Mouse (Mus musculus) embryonic facial prominence, embryonic 12.5 days (tissue): ENCODE results near the gene Hist2h2ab. TPM values are rescaled to one million over a fixed set of nuclear protein-coding genes. Genes with fewer than 3 reads are reported as not detected.
"Not testable (repeated sequence)": the region's sequence is repeated elsewhere in the genome, so short reads cannot be mapped to it uniquely, and the experiment has no call there.

ENCODE experiments used
- ATAC-seq: fragments of 200-750 bp; cut with Nextera tagmentation; 2 replicates; pipeline ENCODE4 v1.8.0; 2017; ENCODE audit not compliant: insufficient number of reproducible peaks, insufficient read depth, low FRiP score, low TSS enrichment
- H3K27ac ChIP-seq: fragments of 300-500 bp; sonication (generic); 2 replicates; pipeline ENCODE4 v1.5.1; 2016; ENCODE audit warnings: mild to moderate bottlenecking
- H3K27me3 ChIP-seq: fragments of 300-500 bp; sonication (generic); 2 replicates; pipeline ENCODE4 v1.6.1; 2016; ENCODE audit warnings: mild to moderate bottlenecking, moderate library complexity
- H3K36me3 ChIP-seq: fragments of 300-500 bp; sonication (generic); 2 replicates; pipeline ENCODE4 v1.6.1; 2016; ENCODE audit warnings: mild to moderate bottlenecking
- H3K4me1 ChIP-seq: fragments of 300-500 bp; sonication (generic); 2 replicates; pipeline ENCODE4 v1.6.1; 2016
- H3K4me2 ChIP-seq: fragments of 300-500 bp; sonication (generic); replicated peaks from 2 replicates; pipeline ENCODE4 v1.6.1; 2016; ENCODE audit warnings: mild to moderate bottlenecking, moderate library complexity
- H3K4me3 ChIP-seq: fragments of 300-500 bp; sonication (generic); 2 replicates; pipeline ENCODE4 v1.5.1; 2016; ENCODE audit warnings: mild to moderate bottlenecking
- H3K9ac ChIP-seq: fragments of 300-500 bp; sonication (generic); 2 replicates; pipeline ENCODE4 v1.6.1; 2016; ENCODE audit warnings: mild to moderate bottlenecking, moderate library complexity
- H3K9me3 ChIP-seq: fragments of 300-500 bp; sonication (generic); 2 replicates; pipeline ENCODE4 v1.6.1; 2016; ENCODE audit warnings: mild to moderate bottlenecking, moderate library complexity
- WGBS: fragments of 180-500 bp; shearing (Covaris S2); methylation state at CpG from one replicate; pipeline ENCODE4 v1.1.7; 2016; 5-methylcytosine and 5-hydroxymethylcytosine counted together
- polyA plus RNA-seq: library from polyadenylated mRNA; unstranded; fragments of >200 nt; fragmentation: Nextera tagmentation; extraction: Ambion mirVana; gene quantifications from 2 replicates; pipeline ENCODE4 v1.2.1, GENCODE M21; 2016

The Hist2h2ab gene
- 1.5 and 1.6 TPM in 2 replicates for polyA plus RNA-seq

GRCm38 (mm10) chr3:96219661-96220130 is at the start of gene Hist2h2ab, which contains the start of gene Bola1:
Gene Hist2h2ab, plus strand, starts transcription at chr3:96219865.
Gene Bola1, minus strand, starts transcription at chr3:96219709.
- Histone ChIP-seq H3K36me3 (no peaks in the 10 kb centered on the region), H3K27me3 (no peaks in the 10 kb centered on the region), H3K9ac (peak within 1 kb of the TSS; percentile 89), H3K4me2 (peak within 1 kb of the TSS; percentile 57), H3K4me1 (peaks cover 18% of the 10 kb centered on the region), H3K4me3 (peak within 1 kb of the TSS; percentile 65), H3K9me3 (no peaks in the 10 kb centered on the region), H3K27ac (peak within 1 kb of the TSS; percentile 99)
- WGBS, result under 1% methylated on average over 37 of the region's 37 CpGs
- peak; percentile 69 for ATAC-seq

GRCm38 (mm10) chr3:96170276-96170675 is 49.4 kb upstream of the Hist2h2ab start:
- no peak overlapping the region for H3K27ac ChIP-seq
- WGBS, result 84% methylated on average over 4 of the region's 4 CpGs
- H3K36me3 ChIP-seq, result peaks cover 29% of the 10 kb centered on the region
- peaks cover 25% of the 10 kb centered on the region for H3K4me1 ChIP-seq
- no peak for ATAC-seq
- no peak overlapping the region for H3K4me3 ChIP-seq
- H3K9me3 ChIP-seq, result no peaks in the 10 kb centered on the region
- H3K9ac ChIP-seq, result peak overlapping the region; percentile 38; the same call in 1 of the 2 replicates
- no peaks in the 10 kb centered on the region for H3K27me3 ChIP-seq
- no peak overlapping the region for H3K4me2 ChIP-seq

GRCm38 (mm10) chr3:96170976-96171545 is 48.6 kb upstream of the Hist2h2ab start:
- ATAC-seq, result no peak
- Histone ChIP-seq H3K4me3 (peak overlapping the region; percentile 96), H3K36me3 (peaks cover 35% of the 10 kb centered on the region), H3K9me3 (no peaks in the 10 kb centered on the region), H3K27ac (peak overlapping the region; percentile 98; the same call in 1 of the 2 replicates), H3K4me2 (peak overlapping the region; percentile 92), H3K27me3 (no peaks in the 10 kb centered on the region), H3K4me1 (peaks cover 25% of the 10 kb centered on the region), H3K9ac (peak overlapping the region; percentile 88; the same call in 1 of the 2 replicates)
- WGBS, result 68% methylated on average over 10 of the region's 10 CpGs

DNA sequence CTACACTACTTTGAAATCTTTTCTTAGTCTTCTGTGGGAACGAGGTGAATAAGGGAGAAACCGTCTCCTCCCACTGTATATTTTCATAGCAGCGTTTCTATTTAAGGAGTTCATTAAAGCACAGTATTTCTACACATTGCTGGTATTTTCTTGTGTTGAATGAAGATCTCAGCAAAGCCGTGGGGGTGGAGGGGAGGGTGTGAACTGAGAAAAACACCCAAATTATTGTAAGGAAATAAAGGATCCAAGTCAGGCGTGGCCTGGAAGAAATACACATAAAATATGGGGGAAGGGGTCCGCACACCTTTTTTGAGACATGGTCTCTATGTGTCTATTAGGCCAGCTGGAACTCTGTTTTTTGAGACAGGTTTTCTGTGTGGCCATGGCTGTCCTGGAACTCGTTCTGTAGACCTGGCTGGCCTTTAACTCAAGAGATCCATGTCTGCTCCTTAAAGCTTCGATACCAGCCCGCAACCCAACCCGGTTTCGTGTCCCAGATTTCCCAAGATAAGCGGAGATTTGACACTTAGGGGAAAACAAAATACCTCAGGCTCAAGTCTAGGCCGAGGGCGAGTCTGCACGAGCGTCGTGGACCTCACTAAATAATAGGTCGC is 48.0 kb upstream of the Hist2h2ab start:
- Histone ChIP-seq H3K9me3 (no peaks in the 10 kb centered on the region), H3K4me1 (peaks cover 25% of the 10 kb centered on the region), H3K4me3 (peak overlapping the region; percentile 96), H3K9ac (peak overlapping the region; percentile 88), H3K4me2 (peak overlapping the region; percentile 92), H3K36me3 (peaks cover 41% of the 10 kb centered on the region), H3K27ac (peak overlapping the region; percentile 98), H3K27me3 (no peaks in the 10 kb centered on the region)
- 0 out of 2 replicates have a peak, but pooled peaks have one; percentile 8 for ATAC-seq
- WGBS, result 22% methylated on average over 18 of the region's 18 CpGs

- no peaks in the 10 kb centered on the region for H3K9me3 ChIP-seq
- peaks cover 25% of the 10 kb centered on the region for H3K4me1 ChIP-seq
- peak within 1 kb of the TSS; percentile 96 for H3K4me3 ChIP-seq
- peak within 1 kb of the TSS; percentile 92 for H3K4me2 ChIP-seq
- ATAC-seq, result peak; percentile 90
- peaks cover 45% of the 10 kb centered on the region for H3K36me3 ChIP-seq
- H3K9ac ChIP-seq, result peak within 1 kb of the TSS; percentile 88
- WGBS, result under 1% methylated on average over 57 of the region's 58 CpGs
- H3K27ac ChIP-seq, result peak within 1 kb of the TSS; percentile 98
- H3K27me3 ChIP-seq, result no peaks in the 10 kb centered on the region
Measured at GRCm38 (mm10) chr3:96172197-96173178, 47.2 kb upstream of the Hist2h2ab start, which contains the start of gene Sf3b4. Gene Sf3b4, plus strand, starts transcription at chr3:96172332.

DNA sequence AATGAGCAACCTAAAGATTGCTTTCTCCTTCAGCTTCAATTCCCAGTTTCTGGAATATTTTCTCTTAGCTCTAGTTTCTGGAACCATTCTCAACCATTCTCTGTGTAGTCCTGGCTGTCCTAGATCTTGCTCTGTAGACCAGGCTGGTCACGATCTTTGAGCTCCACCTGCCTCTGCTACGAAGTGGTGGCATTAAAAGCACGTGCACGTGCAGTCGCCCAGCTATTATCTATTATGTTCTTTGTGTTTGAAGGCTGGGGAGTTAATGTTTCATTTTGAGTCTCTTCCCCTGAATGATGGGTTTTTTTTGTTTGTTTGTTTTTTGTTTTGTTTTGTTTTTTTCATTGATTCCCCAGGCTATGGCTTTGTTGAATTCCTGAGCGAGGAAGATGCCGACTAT is 46.5 kb upstream of the Hist2h2ab start:
- H3K27me3 ChIP-seq, result no peaks in the 10 kb centered on the region

DNA sequence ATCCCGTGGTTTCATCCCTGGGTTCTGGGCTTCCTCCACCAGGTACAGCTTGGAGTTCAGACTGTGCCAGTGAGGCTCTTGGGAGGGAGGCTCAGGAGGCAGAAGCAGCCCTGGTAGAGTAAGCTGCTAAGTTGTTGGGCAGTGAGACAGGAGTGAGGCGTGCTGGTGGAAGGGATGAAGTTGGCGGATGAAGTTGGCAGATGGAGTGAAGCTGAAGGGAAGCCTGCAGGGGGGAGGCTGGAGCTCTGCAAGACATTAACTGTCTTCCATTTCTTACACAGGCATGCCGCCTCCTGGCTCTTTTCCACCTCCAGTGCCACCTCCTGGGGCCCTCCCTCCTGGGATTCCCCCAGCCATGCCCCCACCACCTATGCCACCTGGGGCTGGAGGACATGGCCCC is 45.6 kb upstream of the Hist2h2ab start:
- not testable (repeated sequence) for H3K9ac ChIP-seq, H3K27ac ChIP-seq, H3K9me3 ChIP-seq, H3K27me3 ChIP-seq, H3K4me3 ChIP-seq, ATAC-seq
- WGBS, result 84% methylated on average over 4 of the region's 4 CpGs
- Histone ChIP-seq H3K4me1 (peaks cover 25% of the 10 kb centered on the region), H3K36me3 (peaks cover 56% of the 10 kb centered on the region), H3K4me2 (peak overlapping the region; percentile 32)

More for the DNA sequence above, 46.5 kb upstream of the Hist2h2ab start:
- H3K4me3 ChIP-seq, result peak overlapping the region; percentile 96
- H3K9me3 ChIP-seq, result no peaks in the 10 kb centered on the region
- H3K9ac ChIP-seq, result peak overlapping the region; percentile 88
- 38% methylated on average over 7 of the region's 7 CpGs for WGBS
- 0 out of 2 replicates have a peak overlapping the region, but pooled peaks have one; percentile 98 for H3K27ac ChIP-seq
- H3K4me2 ChIP-seq, result peak overlapping the region; percentile 92
- ATAC-seq, result no peak
- peaks cover 25% of the 10 kb centered on the region for H3K4me1 ChIP-seq
- H3K36me3 ChIP-seq, result peaks cover 49% of the 10 kb centered on the region

DNA sequence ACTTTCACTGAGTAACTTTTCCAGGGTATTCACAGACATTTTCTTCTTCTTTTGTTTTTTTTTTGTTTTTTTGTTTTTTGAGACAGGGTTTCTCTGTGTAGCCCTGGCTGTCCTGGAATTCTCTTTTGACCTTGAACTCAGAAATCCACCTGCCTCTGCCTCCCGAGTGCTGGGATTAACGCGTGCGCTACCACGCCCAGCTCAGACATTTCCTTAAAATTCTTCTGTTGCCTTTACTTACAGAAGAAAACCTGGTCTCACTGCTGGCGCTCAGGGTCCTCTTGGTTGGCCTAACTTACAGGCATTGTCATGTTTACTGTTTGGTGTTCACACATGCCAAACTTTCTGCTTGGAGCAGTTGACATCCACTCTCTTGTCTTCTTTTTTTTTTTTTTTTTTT is 44.4 kb upstream of the Hist2h2ab start:
- peaks cover 52% of the 10 kb centered on the region for H3K36me3 ChIP-seq
- no peak overlapping the region for H3K4me2 ChIP-seq
- ATAC-seq, result no peak
- 87% methylated on average over 6 of the region's 6 CpGs for WGBS
- no peaks in the 10 kb centered on the region for H3K27me3 ChIP-seq
- peaks cover 25% of the 10 kb centered on the region for H3K4me1 ChIP-seq
- H3K9ac ChIP-seq, result no peak overlapping the region
- no peak overlapping the region for H3K27ac ChIP-seq
- H3K9me3 ChIP-seq, result no peaks in the 10 kb centered on the region
- no peak overlapping the region for H3K4me3 ChIP-seq

- peaks cover 49% of the 10 kb centered on the region for H3K36me3 ChIP-seq
- H3K4me2 ChIP-seq, result no peak overlapping the region
- no peak for ATAC-seq
- no peak overlapping the region for H3K27ac ChIP-seq
- H3K9ac ChIP-seq, result no peak overlapping the region
- H3K4me1 ChIP-seq, result peaks cover 34% of the 10 kb centered on the region
- H3K4me3 ChIP-seq, result no peak overlapping the region
- WGBS, result 90% methylated on average over 4 of the region's 4 CpGs
- H3K9me3 ChIP-seq, result no peaks in the 10 kb centered on the region
- H3K27me3 ChIP-seq, result no peaks in the 10 kb centered on the region
Measured at GRCm38 (mm10) chr3:96178427-96178826, 41.2 kb upstream of the Hist2h2ab start.

DNA sequence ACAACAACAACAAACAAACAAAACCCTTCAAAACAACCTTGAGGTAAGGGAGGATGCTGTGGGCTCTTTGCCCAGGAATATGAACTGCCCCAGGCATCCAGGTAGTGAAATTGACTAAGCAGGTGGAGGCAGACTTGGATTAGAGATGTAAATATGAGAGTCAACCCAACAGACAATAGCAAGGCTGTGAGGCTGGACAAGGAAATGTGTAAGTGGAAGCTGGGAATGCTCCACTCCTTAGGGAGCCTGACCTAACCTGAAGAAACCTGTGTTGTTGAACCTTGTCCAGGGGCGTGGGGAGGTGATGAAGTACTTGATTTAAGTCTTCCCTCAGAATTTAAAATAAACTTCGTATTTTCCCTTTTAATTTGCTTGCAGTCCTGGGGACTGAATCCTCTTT is 40.8 kb upstream of the Hist2h2ab start:
- Histone ChIP-seq H3K4me2 (no peak overlapping the region), H3K4me3 (no peak overlapping the region), H3K27ac (no peak overlapping the region), H3K9me3 (no peaks in the 10 kb centered on the region), H3K9ac (no peak overlapping the region), H3K4me1 (peaks cover 31% of the 10 kb centered on the region), H3K27me3 (no peaks in the 10 kb centered on the region), H3K36me3 (peaks cover 45% of the 10 kb centered on the region)
- 88% methylated on average over 2 of the region's 2 CpGs for WGBS
- ATAC-seq, result no peak

- Histone ChIP-seq H3K4me2 (no peak overlapping the region), H3K4me1 (peaks cover 25% of the 10 kb centered on the region), H3K9me3 (no peaks in the 10 kb centered on the region), H3K27ac (no peak overlapping the region), H3K9ac (no peak overlapping the region), H3K36me3 (peaks cover 39% of the 10 kb centered on the region), H3K27me3 (no peaks in the 10 kb centered on the region), H3K4me3 (no peak overlapping the region)
- ATAC-seq, result no peak
- 77% methylated on average over 4 of the region's 4 CpGs for WGBS
Measured at GRCm38 (mm10) chr3:96179531-96179930, 40.1 kb upstream of the Hist2h2ab start.
